Mouse (Mus musculus): ENCODE measurements around the gene Amn1. TPM values are rescaled to one million over a fixed set of nuclear protein-coding genes. Genes with fewer than 3 reads are reported as not detected.

Amn1 gene
- total and polyA plus RNA-seq, 2 experiments from 2014 or later = 37.5 to 90.6 TPM

GRCm38 (mm10) chr6:149141393-149142173 lies 46.9 kb downstream of the Amn1 start:
- no peaks in the 10 kb centered on the region for H3K4me1 ChIP-seq (ENCODE audit: insufficient read depth, low read length)
- 4% methylated on average over 36 of the region's 36 CpGs for WGBS
- peak overlapping the region; percentile 13 for H3K9ac ChIP-seq (replicated peaks; ENCODE audit: low read length)
- TF ChIP-seq CTCF (IDR thresholded peaks at IDR 0.05; ENCODE audit: low read depth) = 0 out of 2 replicates have a peak, but pooled peaks have one; percentile 2
- no peaks in the 10 kb centered on the region for H3K27me3 ChIP-seq (ENCODE audit: insufficient read depth, low read length)
- peak overlapping the region; percentile 58 for H3K4me2 ChIP-seq (ENCODE audit: low read depth, low read length)
- ATAC-seq (peak; percentile 97), DNase-seq (ENCODE audit: low spot score) (peak; percentile 86)
- no peaks in the 10 kb centered on the region for H3K9me3 ChIP-seq (ENCODE audit: low read length)
- no peak overlapping the region for H3K27ac ChIP-seq
- H3K4me3 ChIP-seq (ENCODE audit: low read length) = peak overlapping the region; percentile 35
- H3K36me3 ChIP-seq (ENCODE audit: insufficient read depth, low read length) = no peaks in the 10 kb centered on the region

DNA sequence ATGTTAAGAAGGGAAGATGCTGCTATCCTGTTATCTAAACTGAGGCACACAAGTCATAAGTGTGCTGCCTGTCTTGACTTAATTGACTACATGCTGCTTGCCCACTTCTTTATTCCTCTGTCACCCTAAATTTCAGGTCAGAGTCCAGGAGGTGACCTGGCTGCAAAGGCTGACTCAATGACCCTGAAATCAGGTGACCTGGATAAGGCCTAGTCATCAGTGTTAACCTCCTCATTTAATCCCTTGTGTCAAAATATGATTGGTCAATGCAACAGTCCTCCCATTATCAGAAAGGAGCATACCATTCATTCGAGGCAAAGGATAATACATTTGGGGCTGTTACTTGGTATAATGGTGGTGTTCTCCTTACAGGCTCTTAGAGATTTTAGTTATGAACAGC lies 49.0 kb downstream of the Amn1 start, which contains the start of gene Etfbkmt:
TSS of gene Etfbkmt (plus strand) at position 379 of the 400 bp plus-strand sequence.
- no peak within 1 kb of the TSS for H3K9ac ChIP-seq (replicated peaks; ENCODE audit: low read length)

GRCm38 (mm10) chr6:149139011-149139410 lies 49.5 kb downstream of the Amn1 start:
- Histone ChIP-seq H3K27me3 (ENCODE audit: insufficient read depth, low read length) (no peaks in the 10 kb centered on the region), H3K27ac (no peak overlapping the region), H3K9ac (replicated peaks; ENCODE audit: low read length) (no peak overlapping the region), H3K9me3 (ENCODE audit: low read length) (no peaks in the 10 kb centered on the region), H3K4me3 (ENCODE audit: low read length) (no peak overlapping the region), H3K4me1 (ENCODE audit: insufficient read depth, low read length) (no peaks in the 10 kb centered on the region), H3K36me3 (ENCODE audit: insufficient read depth, low read length) (no peaks in the 10 kb centered on the region), H3K4me2 (ENCODE audit: low read depth, low read length) (no peak overlapping the region)
- DNase-seq (ENCODE audit: low spot score) (no peak), ATAC-seq (no peak)
- TF ChIP-seq CTCF (IDR thresholded peaks at IDR 0.05; ENCODE audit: low read depth) = no peak
- WGBS = 91% methylated on average over 3 of the region's 3 CpGs

More for the DNA sequence above, 49.0 kb downstream of the Amn1 start, which contains the start of gene Etfbkmt:
- H3K9me3 ChIP-seq (ENCODE audit: low read length) = no peaks in the 10 kb centered on the region
- no peaks in the 10 kb centered on the region for H3K36me3 ChIP-seq (ENCODE audit: insufficient read depth, low read length)
- H3K4me3 ChIP-seq (ENCODE audit: low read length) = no peak within 1 kb of the TSS
- no peaks in the 10 kb centered on the region for H3K4me1 ChIP-seq (ENCODE audit: insufficient read depth, low read length)
- 77% methylated on average over 1 of the region's 1 CpGs for WGBS
- no peak for ATAC-seq
- no peaks in the 10 kb centered on the region for H3K27me3 ChIP-seq (ENCODE audit: insufficient read depth, low read length)
- no peak within 1 kb of the TSS for H3K27ac ChIP-seq
- H3K4me2 ChIP-seq (ENCODE audit: low read depth, low read length) = no peak within 1 kb of the TSS
- no peak for DNase-seq (ENCODE audit: low spot score)
- TF ChIP-seq CTCF (IDR thresholded peaks at IDR 0.05; ENCODE audit: low read depth) = no peak

GRCm38 (mm10) chr6:149137936-149138335 lies 50.6 kb downstream of the Amn1 start:
- Histone ChIP-seq H3K27ac (no peak overlapping the region), H3K4me1 (ENCODE audit: insufficient read depth, low read length) (no peaks in the 10 kb centered on the region), H3K4me3 (ENCODE audit: low read length) (no peak overlapping the region), H3K36me3 (ENCODE audit: insufficient read depth, low read length) (no peaks in the 10 kb centered on the region), H3K4me2 (ENCODE audit: low read depth, low read length) (no peak overlapping the region), H3K9ac (replicated peaks; ENCODE audit: low read length) (no peak overlapping the region), H3K9me3 (ENCODE audit: low read length) (no peaks in the 10 kb centered on the region), H3K27me3 (ENCODE audit: insufficient read depth, low read length) (no peaks in the 10 kb centered on the region)
- WGBS = 74% methylated on average over 2 of the region's 2 CpGs
- DNase-seq (ENCODE audit: low spot score) (no peak), ATAC-seq (no peak)
- no peak for TF ChIP-seq CTCF (IDR thresholded peaks at IDR 0.05; ENCODE audit: low read depth)

- Histone ChIP-seq H3K27ac (no peak overlapping the region), H3K9ac (replicated peaks; ENCODE audit: low read length) (no peak overlapping the region), H3K27me3 (ENCODE audit: insufficient read depth, low read length) (no peaks in the 10 kb centered on the region), H3K36me3 (ENCODE audit: insufficient read depth, low read length) (no peaks in the 10 kb centered on the region), H3K4me3 (ENCODE audit: low read length) (no peak overlapping the region), H3K4me1 (ENCODE audit: insufficient read depth, low read length) (no peaks in the 10 kb centered on the region), H3K9me3 (ENCODE audit: low read length) (no peaks in the 10 kb centered on the region), H3K4me2 (ENCODE audit: low read depth, low read length) (no peak overlapping the region)
- ATAC-seq = no peak
- TF ChIP-seq CTCF (IDR thresholded peaks at IDR 0.05; ENCODE audit: low read depth) = no peak
- WGBS = 81% methylated on average over 6 of the region's 6 CpGs
- no peak for DNase-seq (ENCODE audit: low spot score)
Observed at GRCm38 (mm10) chr6:149135631-149136030, 52.9 kb downstream of the Amn1 start.

- no peak for TF ChIP-seq CTCF (IDR thresholded peaks at IDR 0.05; ENCODE audit: low read depth)
- no peaks in the 10 kb centered on the region for H3K27me3 ChIP-seq (ENCODE audit: insufficient read depth, low read length)
- ATAC-seq (no peak), DNase-seq (ENCODE audit: low spot score) (no peak)
- no peaks in the 10 kb centered on the region for H3K36me3 ChIP-seq (ENCODE audit: insufficient read depth, low read length)
- H3K4me1 ChIP-seq (ENCODE audit: insufficient read depth, low read length) = no peaks in the 10 kb centered on the region
- H3K4me2 ChIP-seq (ENCODE audit: low read depth, low read length) = no peak overlapping the region
- no peak overlapping the region for H3K27ac ChIP-seq
- WGBS = 36% methylated on average over 5 of the region's 5 CpGs
- no peak overlapping the region for H3K9ac ChIP-seq (replicated peaks; ENCODE audit: low read length)
- H3K9me3 ChIP-seq (ENCODE audit: low read length) = no peaks in the 10 kb centered on the region
- no peak overlapping the region for H3K4me3 ChIP-seq (ENCODE audit: low read length)
Observed at GRCm38 (mm10) chr6:149134391-149135150, 53.9 kb downstream of the Amn1 start.

Data from hindbrain, postnatal 0 days (tissue).